Mouse (Mus musculus): ENCODE measurements at regions not wholly inside any gene's neighbourhood (a gene's known extent, or its start where the extent isn't known, plus 50 kb on each side); places are given as distances from the start of the nearest gene placed in this dataset.

- WGBS: 78% methylated on average over 5 of the region's 5 CpGs
- ATAC-seq (ENCODE audit: low FRiP score, low read depth): no peak
- Histone ChIP-seq H3K4me2 (replicated peaks) (no peak overlapping the region), H3K4me1 (0 out of 2 replicates have a peak, but pooled peaks cover 7% of the 10 kb centered on the region), H3K36me3 (no peaks in the 10 kb centered on the region), H3K27me3 (no peaks in the 10 kb centered on the region), H3K9me3 (no peaks in the 10 kb centered on the region), H3K27ac (replicated peaks) (no peak overlapping the region), H3K4me3 (no peak overlapping the region), H3K9ac (replicated peaks) (no peak overlapping the region)
Measured at GRCm38 (mm10) chr13:90823877-90824276, 81.3 kb downstream of the Atp6ap1l start.

- H3K27ac ChIP-seq (replicated peaks): no peak overlapping the region
- no peaks in the 10 kb centered on the region for H3K9me3 ChIP-seq
- H3K36me3 ChIP-seq: no peaks in the 10 kb centered on the region
- no peak overlapping the region for H3K9ac ChIP-seq (replicated peaks)
- WGBS: 87% methylated on average over 4 of the region's 4 CpGs
- 0 out of 2 replicates have a peak, but pooled peaks cover 7% of the 10 kb centered on the region for H3K4me1 ChIP-seq
- no peak overlapping the region for H3K4me2 ChIP-seq (replicated peaks)
- H3K4me3 ChIP-seq: no peak overlapping the region
- H3K27me3 ChIP-seq: no peaks in the 10 kb centered on the region
- no peak for ATAC-seq (ENCODE audit: low FRiP score, low read depth)
Measured at GRCm38 (mm10) chr13:90821898-90822297, 83.3 kb downstream of the Atp6ap1l start.

- no peak for ATAC-seq (ENCODE audit: low FRiP score, low read depth)
- H3K27ac ChIP-seq (replicated peaks): no peak overlapping the region
- H3K4me2 ChIP-seq (replicated peaks): no peak overlapping the region
Measured at GRCm38 (mm10) chr13:90820453-90820852, 84.7 kb downstream of the Atp6ap1l start.

GRCm38 (mm10) chr13:90819934-90820333 is 85.2 kb downstream of the Atp6ap1l start:
- H3K4me1 ChIP-seq: 0 out of 2 replicates have a peak, but pooled peaks cover 7% of the 10 kb centered on the region
- no peaks in the 10 kb centered on the region for H3K9me3 ChIP-seq
- no peak overlapping the region for H3K4me2 ChIP-seq (replicated peaks)
- no peak for ATAC-seq (ENCODE audit: low FRiP score, low read depth)
- no peak overlapping the region for H3K27ac ChIP-seq (replicated peaks)
- H3K9ac ChIP-seq (replicated peaks): no peak overlapping the region
- no peaks in the 10 kb centered on the region for H3K36me3 ChIP-seq
- no peaks in the 10 kb centered on the region for H3K27me3 ChIP-seq
- H3K4me3 ChIP-seq: no peak overlapping the region
- 52% methylated on average over 7 of the region's 7 CpGs for WGBS

More at GRCm38 (mm10) chr13:90820453-90820852, 84.7 kb downstream of the Atp6ap1l start:
- WGBS: 26% methylated on average over 3 of the region's 3 CpGs
- H3K9ac ChIP-seq (replicated peaks): no peak overlapping the region
- H3K36me3 ChIP-seq: no peaks in the 10 kb centered on the region
- H3K4me3 ChIP-seq: no peak overlapping the region
- 0 out of 2 replicates have a peak, but pooled peaks cover 7% of the 10 kb centered on the region for H3K4me1 ChIP-seq
- H3K9me3 ChIP-seq: no peaks in the 10 kb centered on the region
- H3K27me3 ChIP-seq: no peaks in the 10 kb centered on the region

GRCm38 (mm10) chr13:90814174-90814865 is 90.8 kb downstream of the Atp6ap1l start:
- H3K36me3 ChIP-seq: no peaks in the 10 kb centered on the region
- 76% methylated on average over 4 of the region's 4 CpGs for WGBS
- ATAC-seq (ENCODE audit: low FRiP score, low read depth): no peak
- no peak overlapping the region for H3K4me2 ChIP-seq (replicated peaks)
- no peak overlapping the region for H3K4me3 ChIP-seq
- H3K27ac ChIP-seq (replicated peaks): no peak overlapping the region
- H3K9me3 ChIP-seq: no peaks in the 10 kb centered on the region
- no peaks in the 10 kb centered on the region for H3K27me3 ChIP-seq
- H3K9ac ChIP-seq (replicated peaks): no peak overlapping the region
- no peaks in the 10 kb centered on the region for H3K4me1 ChIP-seq

GRCm38 (mm10) chr13:90810011-90810410 is 95.1 kb downstream of the Atp6ap1l start:
- no peaks in the 10 kb centered on the region for H3K4me1 ChIP-seq

GRCm38 (mm10) chr13:90799641-90800040 is 105.5 kb downstream of the Atp6ap1l start:
- Histone ChIP-seq H3K4me3 (no peak overlapping the region), H3K9me3 (no peaks in the 10 kb centered on the region), H3K4me1 (no peaks in the 10 kb centered on the region), H3K27ac (replicated peaks) (no peak overlapping the region), H3K4me2 (replicated peaks) (no peak overlapping the region), H3K36me3 (no peaks in the 10 kb centered on the region), H3K9ac (replicated peaks) (no peak overlapping the region), H3K27me3 (no peaks in the 10 kb centered on the region)
- ATAC-seq (ENCODE audit: low FRiP score, low read depth): no peak
- 71% methylated on average over 2 of the region's 2 CpGs for WGBS

More at GRCm38 (mm10) chr13:90810011-90810410, 95.1 kb downstream of the Atp6ap1l start:
- H3K4me2 ChIP-seq (replicated peaks): no peak overlapping the region
- no peaks in the 10 kb centered on the region for H3K27me3 ChIP-seq
- no peak overlapping the region for H3K9ac ChIP-seq (replicated peaks)
- no peak for ATAC-seq (ENCODE audit: low FRiP score, low read depth)
- H3K9me3 ChIP-seq: no peaks in the 10 kb centered on the region
- H3K4me3 ChIP-seq: no peak overlapping the region
- H3K36me3 ChIP-seq: no peaks in the 10 kb centered on the region
- WGBS: 68% methylated on average over 6 of the region's 6 CpGs
- no peak overlapping the region for H3K27ac ChIP-seq (replicated peaks)

- 23% methylated on average over 6 of the region's 6 CpGs for WGBS
- no peaks in the 10 kb centered on the region for H3K27me3 ChIP-seq
- no peaks in the 10 kb centered on the region for H3K4me1 ChIP-seq
- H3K27ac ChIP-seq (replicated peaks): no peak overlapping the region
- H3K4me3 ChIP-seq: no peak overlapping the region
- no peaks in the 10 kb centered on the region for H3K36me3 ChIP-seq
- no peak overlapping the region for H3K4me2 ChIP-seq (replicated peaks)
- no peak overlapping the region for H3K9ac ChIP-seq (replicated peaks)
- no peaks in the 10 kb centered on the region for H3K9me3 ChIP-seq
- no peak; the same call in 1 of the 2 replicates for ATAC-seq (ENCODE audit: low FRiP score, low read depth)
Measured at GRCm38 (mm10) chr13:90798791-90799542, 106.2 kb downstream of the Atp6ap1l start.

- Histone ChIP-seq H3K27me3 (no peaks in the 10 kb centered on the region), H3K36me3 (no peaks in the 10 kb centered on the region), H3K9me3 (no peaks in the 10 kb centered on the region), H3K4me3 (no peak overlapping the region), H3K9ac (replicated peaks) (no peak overlapping the region), H3K27ac (replicated peaks) (no peak overlapping the region), H3K4me2 (replicated peaks) (no peak overlapping the region), H3K4me1 (no peaks in the 10 kb centered on the region)
- WGBS: 51% methylated on average over 2 of the region's 2 CpGs
- ATAC-seq (ENCODE audit: low FRiP score, low read depth): no peak
Measured at GRCm38 (mm10) chr13:90798381-90798780, 106.8 kb downstream of the Atp6ap1l start.

- 75% methylated on average over 3 of the region's 3 CpGs for WGBS
- no peak for ATAC-seq (ENCODE audit: low FRiP score, low read depth)
- Histone ChIP-seq H3K4me1 (no peaks in the 10 kb centered on the region), H3K4me2 (replicated peaks) (no peak overlapping the region), H3K27ac (replicated peaks) (no peak overlapping the region), H3K36me3 (no peaks in the 10 kb centered on the region), H3K4me3 (no peak overlapping the region), H3K27me3 (no peaks in the 10 kb centered on the region), H3K9me3 (no peaks in the 10 kb centered on the region), H3K9ac (replicated peaks) (no peak overlapping the region)
Measured at GRCm38 (mm10) chr13:90797209-90797608, 107.9 kb downstream of the Atp6ap1l start.

- Histone ChIP-seq H3K27ac (replicated peaks) (no peak overlapping the region), H3K9me3 (no peaks in the 10 kb centered on the region), H3K36me3 (no peaks in the 10 kb centered on the region), H3K4me3 (no peak overlapping the region), H3K27me3 (no peaks in the 10 kb centered on the region), H3K4me1 (no peaks in the 10 kb centered on the region), H3K4me2 (replicated peaks) (no peak overlapping the region), H3K9ac (replicated peaks) (no peak overlapping the region)
- peak; percentile 23; the same call in 1 of the 2 replicates for ATAC-seq (ENCODE audit: low FRiP score, low read depth)
- 92% methylated on average over 4 of the region's 4 CpGs for WGBS
Measured at GRCm38 (mm10) chr13:90796809-90797208, 108.3 kb downstream of the Atp6ap1l start.

- WGBS: 86% methylated on average over 1 of the region's 1 CpGs
- Histone ChIP-seq H3K4me2 (replicated peaks) (no peak overlapping the region), H3K27me3 (no peaks in the 10 kb centered on the region), H3K4me1 (no peaks in the 10 kb centered on the region), H3K4me3 (no peak overlapping the region), H3K9ac (replicated peaks) (no peak overlapping the region), H3K36me3 (no peaks in the 10 kb centered on the region), H3K27ac (replicated peaks) (no peak overlapping the region), H3K9me3 (no peaks in the 10 kb centered on the region)
- ATAC-seq (ENCODE audit: low FRiP score, low read depth): no peak
Measured at GRCm38 (mm10) chr13:90782435-90782834, 122.7 kb downstream of the Atp6ap1l start.
